Mouse (Mus musculus) limb, embryonic 11.5 days (tissue): ENCODE measurements around the gene Pou3f4. TPM values are rescaled to one million over a fixed set of nuclear protein-coding genes. Genes with fewer than 3 reads are reported as not detected.
A peak's percentile ranks its signal among the peaks of the same experiment; 100 is the strongest.

Experiments
- ATAC-seq: fragments of 200-750 bp; cut with Nextera tagmentation; 2 replicates; pipeline ENCODE4 v1.8.0; 2017; ENCODE audit warnings: low read depth; ENCODE audit not compliant: insufficient number of reproducible peaks, low FRiP score, low TSS enrichment
- DNase-seq: peaks from one replicate; pipeline ENCODE4 v3.0.0-alpha.2; 2015; ENCODE audit warnings: low spot score
- H3K27ac ChIP-seq: fragments of 300-500 bp; sonication (generic); replicated peaks from 2 replicates; pipeline ENCODE4 v1.5.1; 2014; ENCODE audit warnings: low read depth, mild to moderate bottlenecking, low read length
- H3K27me3 ChIP-seq: fragments of 300-500 bp; sonication (generic); 2 replicates; pipeline ENCODE4 v1.6.1; 2014; ENCODE audit warnings: mild to moderate bottlenecking, low read length, mixed read lengths; ENCODE audit not compliant: control insufficient read depth, insufficient read depth
- H3K36me3 ChIP-seq: fragments of 300-500 bp; sonication (generic); 2 replicates; pipeline ENCODE4 v1.6.1; 2014; ENCODE audit warnings: mild to moderate bottlenecking, low read length, moderate library complexity, mixed read lengths; ENCODE audit not compliant: control insufficient read depth, insufficient read depth
- H3K4me1 ChIP-seq: fragments of 300-500 bp; sonication (generic); 2 replicates; pipeline ENCODE4 v1.6.1; 2014; ENCODE audit warnings: low read length, mixed read lengths; ENCODE audit not compliant: control insufficient read depth, insufficient read depth
- H3K4me2 ChIP-seq: fragments of 300-500 bp; sonication (generic); 2 replicates; pipeline ENCODE4 v1.6.1; 2014; ENCODE audit warnings: low read depth, mild to moderate bottlenecking, moderate library complexity; ENCODE audit not compliant: severe bottlenecking
- H3K4me3 ChIP-seq: fragments of 300-500 bp; sonication (generic); 2 replicates; pipeline ENCODE4 v1.5.1; 2014; ENCODE audit warnings: low read depth, low read length
- H3K9ac ChIP-seq: fragments of 300-500 bp; sonication (generic); 2 replicates; pipeline ENCODE4 v1.6.1; 2014; ENCODE audit warnings: mild to moderate bottlenecking, low read length
- H3K9me3 ChIP-seq: fragments of 300-500 bp; sonication (generic); 2 replicates; pipeline ENCODE4 v1.6.1; 2016; ENCODE audit warnings: low read length; ENCODE audit not compliant: control insufficient read depth
- WGBS: fragments of 180-500 bp; shearing (Covaris S2); extraction: QIAGEN DNeasy Blood & Tissue Kit; methylation state at CpG from one replicate; pipeline ENCODE4 v1.1.7; 2014; 5-methylcytosine and 5-hydroxymethylcytosine counted together
- polyA plus RNA-seq: library from polyadenylated mRNA; unstranded; fragments of >200 nt; fragmentation: Nextera tagmentation; extraction: Ambion mirVana; gene quantifications from 2 replicates; pipeline ENCODE4 v1.2.1, GENCODE M21; 2014

The Pou3f4 gene
- polyA plus RNA-seq, 1 experiment from 2014 or later = 0.09 TPM

- DNase-seq (peak; percentile 40), ATAC-seq (peak; percentile 33; the same call in 1 of the 2 replicates)
- Histone ChIP-seq H3K27me3 (peaks cover 14% of the 10 kb centered on the region), H3K4me3 (peak overlapping the region; percentile 34), H3K9ac (no peak overlapping the region), H3K27ac (no peak overlapping the region), H3K4me1 (no peaks in the 10 kb centered on the region), H3K4me2 (peak overlapping the region; percentile 49), H3K9me3 (no peaks in the 10 kb centered on the region), H3K36me3 (no peaks in the 10 kb centered on the region)
- WGBS = 16% methylated on average over 52 of the region's 52 CpGs
Observed at GRCm38 (mm10) chrX:110814592-110815548, 790 bp downstream of the Pou3f4 start.

GRCm38 (mm10) chrX:110815549-110815930, 1.5 kb downstream of the Pou3f4 start:
- H3K27ac ChIP-seq = no peak overlapping the region
- H3K9ac ChIP-seq = no peak overlapping the region

GRCm38 (mm10) chrX:110816609-110817008, 2.5 kb downstream of the Pou3f4 start:
- WGBS = 16% methylated on average over 16 of the region's 16 CpGs
- H3K4me1 ChIP-seq = no peaks in the 10 kb centered on the region
- H3K4me3 ChIP-seq = no peak overlapping the region
- H3K4me2 ChIP-seq = peak overlapping the region; percentile 17; the same call in 1 of the 2 replicates
- DNase-seq (peak; percentile 27), ATAC-seq (no peak)
- H3K27ac ChIP-seq = no peak overlapping the region
- no peaks in the 10 kb centered on the region for H3K36me3 ChIP-seq
- H3K9me3 ChIP-seq = no peaks in the 10 kb centered on the region
- no peak overlapping the region for H3K9ac ChIP-seq
- peaks cover 14% of the 10 kb centered on the region for H3K27me3 ChIP-seq

More at GRCm38 (mm10) chrX:110815549-110815930, 1.5 kb downstream of the Pou3f4 start:
- Histone ChIP-seq H3K9me3 (no peaks in the 10 kb centered on the region), H3K4me3 (peak overlapping the region; percentile 10; the same call in 1 of the 2 replicates), H3K36me3 (no peaks in the 10 kb centered on the region), H3K4me2 (peak overlapping the region; percentile 49), H3K4me1 (no peaks in the 10 kb centered on the region), H3K27me3 (peaks cover 14% of the 10 kb centered on the region)
- ATAC-seq (no peak), DNase-seq (no peak)
- 26% methylated on average over 18 of the region's 18 CpGs for WGBS

- H3K4me2 ChIP-seq = no peak overlapping the region
- H3K9me3 ChIP-seq = no peaks in the 10 kb centered on the region
- H3K27me3 ChIP-seq = peaks cover 14% of the 10 kb centered on the region
- H3K9ac ChIP-seq = no peak overlapping the region
- no peaks in the 10 kb centered on the region for H3K4me1 ChIP-seq
- ATAC-seq (no peak), DNase-seq (peak; percentile 25)
- no peak overlapping the region for H3K27ac ChIP-seq
- no peak overlapping the region for H3K4me3 ChIP-seq
- no peaks in the 10 kb centered on the region for H3K36me3 ChIP-seq
- WGBS = 15% methylated on average over 10 of the region's 10 CpGs
Observed at GRCm38 (mm10) chrX:110817211-110817610, 3.1 kb downstream of the Pou3f4 start.

- Histone ChIP-seq H3K4me1 (no peaks in the 10 kb centered on the region), H3K9ac (no peak overlapping the region), H3K4me2 (no peak overlapping the region), H3K9me3 (no peaks in the 10 kb centered on the region), H3K36me3 (no peaks in the 10 kb centered on the region), H3K27ac (no peak overlapping the region), H3K27me3 (no peaks in the 10 kb centered on the region), H3K4me3 (no peak overlapping the region)
- DNase-seq (no peak), ATAC-seq (no peak)
- WGBS = 73% methylated on average over 2 of the region's 2 CpGs
Observed at GRCm38 (mm10) chrX:110837450-110837849, 23.4 kb downstream of the Pou3f4 start.

- DNase-seq (no peak), ATAC-seq (no peak)
- H3K9ac ChIP-seq = no peak overlapping the region
- WGBS = 53% methylated on average over 2 of the region's 2 CpGs
- H3K27ac ChIP-seq = no peak overlapping the region
- H3K4me3 ChIP-seq = no peak overlapping the region
- no peaks in the 10 kb centered on the region for H3K4me1 ChIP-seq
- no peaks in the 10 kb centered on the region for H3K36me3 ChIP-seq
- H3K27me3 ChIP-seq = no peaks in the 10 kb centered on the region
- H3K4me2 ChIP-seq = no peak overlapping the region
- no peaks in the 10 kb centered on the region for H3K9me3 ChIP-seq
Observed at GRCm38 (mm10) chrX:110851300-110851699, 37.2 kb downstream of the Pou3f4 start.
